Comparison of ENCODE assay signal across 8 mouse cellular contexts in the genomic region with DNA sequence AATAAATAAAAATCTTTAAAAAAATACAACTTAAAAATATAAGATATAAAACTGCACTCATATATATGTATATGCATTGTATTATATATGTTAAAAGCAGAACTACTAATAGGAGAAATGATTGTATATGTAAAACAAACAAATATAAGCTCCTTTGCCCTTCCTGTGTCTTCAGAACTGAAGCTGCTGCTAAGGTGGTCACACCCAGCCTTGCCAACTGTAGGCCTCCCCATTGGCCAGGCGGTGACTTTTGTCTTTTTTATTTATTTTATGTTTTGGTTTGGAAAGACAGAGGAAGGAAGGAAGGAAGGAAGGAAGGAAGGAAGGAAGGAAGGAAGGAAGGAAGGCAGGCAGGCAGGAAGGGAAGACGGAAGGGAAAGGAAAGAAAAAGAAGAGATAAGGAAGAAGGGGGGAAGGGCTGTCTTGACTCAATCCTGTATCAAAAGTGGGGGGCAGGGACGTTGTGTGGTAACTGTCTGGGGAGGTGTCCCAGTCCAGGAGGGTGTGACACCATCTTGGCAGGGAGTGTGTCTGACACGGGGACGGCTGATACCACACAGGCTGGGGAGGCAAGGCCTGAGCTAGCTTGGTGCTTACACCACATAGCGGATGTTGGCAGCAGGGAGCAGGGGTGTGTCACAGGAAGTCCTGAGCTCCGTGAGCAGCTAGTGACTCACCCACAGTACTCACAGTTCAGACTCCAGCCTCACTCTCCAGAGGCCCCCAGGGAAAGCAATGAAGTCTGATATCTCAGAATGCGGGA. TPM values are rescaled to one million over a fixed set of nuclear protein-coding genes. Genes with fewer than 3 reads are reported as not detected.
A peak's percentile ranks its signal among the peaks of the same experiment; 100 is the strongest.
DNase-seq lines count a peak whose midpoint lies in the region; ATAC-seq and TF ChIP-seq lines count a peak whose summit lies in the region.

No protein-coding gene starts in this region.

- intact Hi-C loops in gastrocnemius, postnatal 14 days (cut with DNase I; ENCODE audit: low total_unique reads) = no loop called here

- peak; percentile 87 to 94 for DNase-seq in adrenal gland, adult (ENCODE audit: inconsistent age in 2 of 2, low spot score in 1 of 2)
- peak; percentile 83 for DNase-seq in gastrocnemius, postnatal 14 days
- peak; percentile 86 for DNase-seq in kidney, adult 2 months
- DNase-seq in lung, postnatal 10 days = peak; percentile 92
- DNase-seq in thymus, adult 18-20 months = peak; percentile 83 to 88
- no peak for DNase-seq in layer of hippocampus, adult 11-12 months (ENCODE audit: low spot score)
- DNase-seq in right cerebral cortex, postnatal 4 days = no peak

- no peaks in the 10 kb centered on the region for H3K4me1 ChIP-seq in kidney, adult 2 months (ENCODE audit: control insufficient read depth, insufficient read depth, low read length)

- H3K27me3 ChIP-seq in kidney, adult 2 months (replicated peaks; ENCODE audit: control insufficient read depth, insufficient read depth, low read length) = no peaks in the 10 kb centered on the region

- WGBS in kidney, adult 2 months = 43% methylated on average over 8 of the region's 8 CpGs

- peak overlapping the region; percentile 62 for H3K27ac ChIP-seq in kidney, adult 2 months (ENCODE audit: insufficient read depth, low read depth, low read length)

- TF ChIP-seq CTCF in kidney, adult 2 months (conservative IDR thresholded peaks at IDR 0.05; ENCODE audit: insufficient read depth, insufficient read length, low read depth, low read length) = 0 out of 2 replicates have a peak, but pooled peaks have one; percentile 2

- no peak overlapping the region for H3K4me3 ChIP-seq in kidney, adult 2 months (ENCODE audit: insufficient read depth, low read depth, low read length)

- no peak for TF ChIP-seq POLR2A in kidney, adult 2 months (IDR thresholded peaks at IDR 0.05; ENCODE audit: low read depth, low read length)

- H3K36me3 ChIP-seq in kidney, adult 2 months (ENCODE audit: control insufficient read depth, insufficient read depth, low read length) = no peaks in the 10 kb centered on the region

- peak; percentile 99 for ATAC-seq in CD4-positive, CD25-positive, alpha-beta regulatory T cell, adult 4 months

RNA-seq across cellular contexts. Expression of a gene that starts 13.9 kb away (rescaled TPM):
- over 10,000 TPM; 21,144 to 46,167 TPM for polyA plus RNA-seq in CD4-positive, CD25-positive, alpha-beta regulatory T cell, adult 4 months (2017; shearing (Covaris generic))
- total RNA-seq in gastrocnemius, postnatal 14 days (2021) = 1,000 to 10,000 TPM in 1 of 2 experiments, 100 to 1,000 TPM in 1; 856 to 1,248 TPM
- 2,111 and 2,511 TPM in 2 replicates for polyA plus RNA-seq in kidney, adult 2 months (2012; rRNA removed)

RNA-seq across cellular contexts. Expression of a gene that starts 25.3 kb away (rescaled TPM):
- polyA plus RNA-seq in CD4-positive, CD25-positive, alpha-beta regulatory T cell, adult 4 months (2017; shearing (Covaris generic)) = 1 to 10 TPM; 3.9 to 8.6 TPM
- total RNA-seq in gastrocnemius, postnatal 14 days (2021) = 1 to 10 TPM; 5.8 to 7.1 TPM
- polyA plus RNA-seq in kidney, adult 2 months (2012; rRNA removed) = 11.5 and 17.2 TPM in 2 replicates

RNA-seq across cellular contexts. Expression of a gene that starts 39.7 kb away (rescaled TPM):
- polyA plus RNA-seq in CD4-positive, CD25-positive, alpha-beta regulatory T cell, adult 4 months (2017; shearing (Covaris generic)) = under 1 TPM; 0.36 to 0.58 TPM
- total RNA-seq in gastrocnemius, postnatal 14 days (2021) = 10 to 100 TPM; 52.2 to 72.9 TPM
- polyA plus RNA-seq in kidney, adult 2 months (2012; rRNA removed) = 23.1 and 28.5 TPM in 2 replicates

Comparison
In these comparisons a context has a peak if more than half of its experiments do, and no peak if none do; other contexts are left out.
1. DNase-seq: peak in adrenal gland, adult (2 of 2), gastrocnemius, postnatal 14 days (single experiment), kidney, adult 2 months (single experiment), lung, postnatal 10 days (single experiment) and thymus, adult 18-20 months (2 of 2); none in layer of hippocampus, adult 11-12 months (single experiment) and right cerebral cortex, postnatal 4 days (single experiment).
2. RNA of a gene that starts 39.7 kb away (polyA plus RNA-seq): 23.1 to 28.5 TPM in kidney, adult 2 months; 0.36 to 0.58 TPM in CD4-positive, CD25-positive, alpha-beta regulatory T cell, adult 4 months; every median in the first group is over 10 times any median in the second.